Mouse (Mus musculus) forelimb bud, embryonic 11.5 days (tissue): ENCODE data around the gene Tbc1d25.

Source experiments
- DNase-seq: peaks from one replicate; pipeline ENCODE4 v3.0.0-alpha.2; 2012; ENCODE audit warnings: low read depth, low spot score

Gene Tbc1d25

DNA sequence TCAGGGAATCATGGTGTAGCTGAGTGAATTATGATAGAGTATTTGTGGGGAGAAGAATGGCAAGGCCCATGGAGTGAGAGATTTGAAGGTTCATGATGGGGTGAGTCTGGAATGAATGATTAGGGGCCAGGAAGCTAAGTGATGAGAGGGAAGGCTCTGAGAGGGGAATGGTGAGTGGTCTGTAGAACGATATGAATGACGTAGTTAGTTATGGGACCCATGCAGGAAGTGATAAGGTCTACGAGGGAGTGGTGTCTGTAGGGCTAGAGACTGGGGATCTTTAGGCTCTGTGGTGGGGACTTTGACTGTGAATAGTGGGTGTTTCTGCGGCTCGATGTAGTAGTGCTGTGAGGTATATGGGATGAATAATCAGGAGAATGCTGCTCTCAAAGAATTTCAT is 3.7 kb upstream of the Tbc1d25 start:
- DNase-seq: no peak

- DNase-seq: no peak
These were observed 2.9 kb upstream of the Tbc1d25 start for GRCm38 (mm10) chrX:8178871-8179270.

DNA sequence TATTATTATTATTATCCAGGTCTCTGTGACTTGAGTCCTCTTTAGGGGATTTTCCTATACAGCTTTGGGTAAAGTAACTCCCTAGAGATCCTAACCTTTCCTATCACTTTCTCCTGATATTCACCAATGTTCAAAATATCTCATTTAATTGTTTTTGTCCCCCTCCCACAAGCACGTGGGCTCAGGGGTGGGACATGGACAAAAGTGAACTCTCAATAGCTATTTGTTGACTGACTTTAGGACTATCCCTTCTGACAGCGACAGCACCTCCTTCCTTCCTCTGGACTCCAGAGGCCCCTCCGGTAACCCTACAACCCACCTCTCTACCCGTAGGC is 845 bp downstream of the Tbc1d25 start:
- DNase-seq: no peak

DNA sequence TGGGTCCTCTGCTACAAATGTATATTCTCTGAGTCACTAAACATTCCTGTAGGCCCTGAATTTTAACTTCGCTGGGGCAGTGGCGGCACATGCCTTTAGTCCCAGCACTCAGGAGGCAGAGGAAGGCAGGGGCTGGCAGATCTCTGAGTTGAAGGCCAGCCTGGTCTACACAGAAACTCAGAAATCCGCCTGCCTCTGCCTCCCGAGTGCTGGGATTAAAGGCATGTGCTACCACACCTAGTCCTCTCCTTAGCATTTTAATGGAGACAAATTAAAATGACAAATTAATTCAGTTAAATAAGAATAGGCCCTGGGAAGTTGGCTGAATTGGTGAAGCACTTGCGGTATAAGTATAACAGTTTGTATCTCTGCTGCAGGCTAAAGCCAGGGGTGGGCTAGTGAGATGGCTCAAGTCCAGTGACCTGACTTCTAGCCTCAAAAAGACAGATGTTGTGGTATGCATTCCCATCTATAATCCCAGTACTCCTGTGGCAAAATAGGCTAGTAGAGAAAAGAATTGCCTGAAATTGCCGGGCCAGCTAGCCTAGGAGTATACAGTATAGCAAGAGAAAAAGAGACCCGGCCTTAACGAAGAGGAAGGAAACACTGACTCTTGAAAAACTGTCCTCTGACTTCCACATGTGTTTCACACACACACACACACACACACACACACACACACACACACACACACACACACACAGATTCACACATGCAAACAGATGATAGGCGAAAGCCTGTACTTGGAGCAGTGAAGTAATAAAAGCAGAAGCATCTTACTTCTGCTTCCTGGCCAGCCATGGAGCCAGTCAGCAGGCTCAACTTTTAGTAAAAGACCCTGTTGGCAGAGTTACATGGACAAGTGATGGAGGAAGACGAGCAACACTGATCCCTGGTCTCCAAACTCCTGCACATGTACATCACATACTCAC is 8.0 kb downstream of the Tbc1d25 start:
- DNase-seq: no peak

- DNase-seq: no peak
These were observed 11.5 kb downstream of the Tbc1d25 start for GRCm38 (mm10) chrX:8164471-8164870.

GRCm38 (mm10) chrX:8163076-8163475 is 12.9 kb downstream of the Tbc1d25 start:
- no peak for DNase-seq

GRCm38 (mm10) chrX:8145153-8145991 is 30.6 kb downstream of the Tbc1d25 start, which contains the start of gene Rbm3:
Gene Rbm3, minus strand, starts transcription at chrX:8145880.
- peak; percentile 83 for DNase-seq

DNA sequence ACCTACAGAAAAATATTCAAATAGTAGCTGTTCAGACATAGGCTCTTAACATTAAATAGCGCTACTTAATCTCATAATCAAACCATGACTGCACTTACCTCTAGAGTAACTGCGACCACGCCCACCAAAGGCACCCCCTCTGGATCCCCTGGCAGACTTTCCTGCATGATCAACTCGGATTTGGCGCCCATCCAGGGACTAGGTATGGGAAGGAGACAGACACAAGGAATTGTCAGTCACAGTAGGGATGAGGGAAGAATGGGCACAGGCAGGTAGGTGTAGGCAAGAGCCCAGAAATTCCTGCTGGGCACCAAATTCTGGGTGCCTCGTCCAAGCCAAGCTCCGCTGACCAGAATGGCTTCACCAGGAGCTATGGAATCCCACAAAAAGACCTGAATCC is 32.2 kb downstream of the Tbc1d25 start:
- DNase-seq: no peak

GRCm38 (mm10) chrX:8142948-8143347 is 33.0 kb downstream of the Tbc1d25 start:
- DNase-seq: no peak

- DNase-seq: no peak
These were observed 34.9 kb downstream of the Tbc1d25 start for GRCm38 (mm10) chrX:8141058-8141457.

- no peak for DNase-seq
These were observed 35.5 kb downstream of the Tbc1d25 start for GRCm38 (mm10) chrX:8140446-8140845.

- no peak for DNase-seq
These were observed 36.5 kb downstream of the Tbc1d25 start for GRCm38 (mm10) chrX:8139480-8139879.

GRCm38 (mm10) chrX:8135886-8136285 is 40.1 kb downstream of the Tbc1d25 start:
- no peak for DNase-seq

DNA sequence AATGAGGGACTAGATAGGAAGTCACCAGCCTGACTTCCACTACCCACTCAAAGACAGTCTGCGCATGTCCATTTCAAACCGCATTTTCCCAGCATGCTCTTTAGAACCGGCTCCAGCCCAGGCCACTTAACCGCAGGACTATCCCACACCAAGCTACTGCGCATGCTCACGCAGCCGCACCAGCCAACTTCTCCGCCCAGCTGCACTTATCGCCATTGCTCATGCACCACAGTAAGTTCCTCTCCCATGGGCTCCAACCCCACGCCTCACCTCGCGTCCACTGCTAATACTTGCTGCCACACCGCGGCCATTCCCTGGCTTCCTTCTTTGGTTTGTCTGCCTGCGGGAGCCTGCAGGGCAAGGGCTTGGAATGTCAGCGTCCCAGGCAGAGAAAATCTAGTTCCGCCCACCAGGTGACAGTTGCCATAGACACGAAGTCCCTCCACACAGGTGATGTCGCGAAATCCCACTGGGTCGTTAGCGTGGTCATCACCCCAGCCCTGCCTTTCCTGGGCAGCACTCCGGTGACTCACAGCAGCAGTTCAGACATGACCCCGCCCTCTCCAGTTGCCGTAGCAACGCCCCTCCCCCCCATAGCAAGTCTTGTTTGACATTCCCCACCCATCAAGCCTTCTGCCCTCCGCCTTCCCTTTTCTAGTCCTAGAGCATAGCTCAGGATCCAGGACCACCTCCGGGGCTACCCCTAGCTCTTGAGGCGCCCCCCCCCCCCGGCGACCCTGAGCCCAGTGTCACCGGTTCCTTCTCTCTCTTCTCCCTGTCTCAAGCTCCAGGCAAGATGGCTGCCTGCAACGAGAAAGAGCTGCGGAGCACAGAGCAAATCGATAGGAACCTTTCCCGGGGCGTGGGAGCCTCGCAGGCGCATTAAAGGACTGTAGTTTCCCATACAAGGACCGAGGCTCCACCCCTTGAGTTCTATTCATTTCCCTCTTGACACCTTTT is 43.7 kb downstream of the Tbc1d25 start, which contains the start of gene Wdr13:
TSS of gene Wdr13 (minus strand) at position 876 of the 960 bp plus-strand sequence.
- DNase-seq: peak; percentile 81

DNA sequence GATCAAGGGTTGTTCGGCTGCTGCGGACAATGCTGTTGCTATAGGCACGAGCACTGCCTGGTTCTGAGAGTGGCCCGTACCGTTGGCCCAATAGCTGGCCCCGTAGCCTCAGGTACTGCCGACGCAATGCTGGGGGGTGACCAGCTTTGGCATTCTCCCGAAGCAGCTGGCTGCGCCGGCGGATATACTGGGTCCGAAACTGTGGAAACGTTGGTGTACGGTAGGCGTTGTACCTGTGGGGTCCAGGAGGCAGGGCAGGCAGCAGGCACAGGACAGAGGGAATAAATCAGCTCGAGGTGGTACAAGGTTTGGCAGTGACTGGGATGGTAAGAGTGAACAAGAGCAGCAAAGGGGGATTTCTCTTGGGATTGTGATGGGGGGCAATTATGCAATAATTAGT is 44.6 kb downstream of the Tbc1d25 start:
- DNase-seq: no peak

- no peak for DNase-seq
These were observed 50.7 kb downstream of the Tbc1d25 start for GRCm38 (mm10) chrX:8125235-8125634.

DNA sequence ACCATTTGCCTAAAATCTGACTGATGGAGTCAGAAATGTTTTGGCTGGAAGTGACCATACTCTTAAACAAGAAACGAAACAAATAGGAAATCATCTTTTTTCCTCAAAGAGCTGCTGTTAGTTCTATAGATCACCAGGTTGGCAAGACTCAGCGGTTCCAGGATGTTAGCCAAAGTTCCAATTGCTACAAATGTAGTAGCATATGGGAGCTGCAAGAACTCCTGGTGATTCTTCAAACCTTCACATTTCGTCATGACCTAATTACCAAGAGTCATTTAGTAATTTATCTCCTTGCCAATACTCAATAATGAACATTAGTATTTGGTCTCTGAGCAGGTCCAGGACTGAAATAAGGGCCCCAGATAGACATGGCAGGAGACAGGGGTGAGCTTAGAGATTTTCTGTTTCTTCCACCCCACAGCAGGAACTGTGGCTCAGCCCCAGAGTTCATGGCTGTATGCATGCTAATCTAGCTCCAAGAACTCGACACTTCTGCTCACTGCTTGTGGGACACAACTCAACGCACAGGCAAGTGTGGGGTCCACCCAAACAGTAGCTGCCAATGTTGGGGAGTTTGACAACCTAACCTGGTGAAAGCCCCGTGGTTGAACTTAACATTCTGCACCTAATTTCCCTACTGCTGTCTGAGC is 52.0 kb downstream of the Tbc1d25 start:
- no peak for DNase-seq

DNA sequence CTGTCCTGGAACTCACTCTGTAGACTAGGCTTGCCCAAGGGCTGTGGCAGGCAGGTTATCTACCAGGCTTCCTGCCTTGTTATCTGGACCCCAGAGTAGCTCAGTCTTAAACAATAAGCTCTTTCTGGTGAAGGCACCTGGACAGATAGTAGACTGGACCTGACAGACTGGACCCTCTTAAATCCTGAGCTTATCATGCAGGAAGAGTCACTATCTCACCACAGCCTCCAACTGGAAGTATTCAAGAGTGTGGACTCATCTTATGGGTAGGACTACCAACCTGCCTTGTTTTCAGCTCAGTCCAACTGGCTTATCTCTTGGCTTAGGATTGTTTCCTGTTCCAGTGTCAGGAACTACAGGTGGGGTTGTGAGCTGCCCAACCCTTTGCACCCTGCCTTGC is 58.7 kb downstream of the Tbc1d25 start:
- DNase-seq: no peak

DNA sequence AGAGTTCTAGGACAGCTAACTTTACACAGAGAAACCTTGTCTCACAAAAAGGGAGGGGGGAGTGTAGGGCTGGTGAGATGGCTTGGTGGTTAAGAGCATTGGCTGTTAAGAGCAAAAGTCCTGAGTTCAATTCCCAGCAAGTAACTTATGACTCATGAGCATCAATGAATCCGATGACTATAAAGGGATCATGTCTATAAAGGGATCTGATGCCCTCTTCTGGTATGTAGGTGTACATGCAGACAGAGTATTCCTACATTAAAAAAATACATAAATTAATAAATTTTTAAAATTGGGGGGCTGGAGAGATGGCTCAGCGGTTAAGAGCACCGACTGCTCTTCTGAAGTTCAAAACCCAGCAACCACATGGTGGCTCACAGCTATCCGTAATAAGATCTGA is 60.7 kb downstream of the Tbc1d25 start:
- no peak for DNase-seq

GRCm38 (mm10) chrX:8105019-8105418 is 71.0 kb downstream of the Tbc1d25 start:
- DNase-seq: no peak
